Mouse (Mus musculus) gastrocnemius, postnatal 14 days (tissue): ENCODE results near the gene Gm10282. TPM values are rescaled to one million over a fixed set of nuclear protein-coding genes. Genes with fewer than 3 reads are reported as not detected.

Experiments used
- DNase-seq: peaks from one replicate; pipeline ENCODE4 v3.0.0; 2021; ENCODE audit warnings: mixed read lengths
- intact Hi-C: fragments of 180-260 bp; cut with DNase I; formaldehyde crosslinking; loops from one replicate; pipeline ENCODE4 v1.15.1; 2025; ENCODE audit warnings: low total_unique reads
- total RNA-seq, 2 experiments: library from RNA; stranded (reverse); gene quantifications; 2 replicates each; pipeline ENCODE4 v1.2.3; 2021

Gene Gm10282
- total RNA-seq, 2 experiments from 2014 or later: 5.1 to 7.5 TPM

GRCm38 (mm10) chr8:72324708-72325107 is 19.6 kb upstream of the Gm10282 start:
- no peak for DNase-seq
- intact Hi-C loops: no loop called here

GRCm38 (mm10) chr8:72324036-72324706 is 19.1 kb upstream of the Gm10282 start:
- no peak for DNase-seq
- intact Hi-C loops: no loop called here

- DNase-seq: no peak
- intact Hi-C loops: no loop called here
These were observed 18.2 kb upstream of the Gm10282 start for GRCm38 (mm10) chr8:72323131-72323725.

- intact Hi-C loops: no loop called here
- no peak for DNase-seq
These were observed 17.4 kb upstream of the Gm10282 start for GRCm38 (mm10) chr8:72322471-72322889.

- no peak for DNase-seq
- intact Hi-C loops: no loop called here
These were observed 16.8 kb upstream of the Gm10282 start for GRCm38 (mm10) chr8:72321635-72322441.

GRCm38 (mm10) chr8:72320803-72321583 is 15.9 kb upstream of the Gm10282 start:
- intact Hi-C loops: no loop called here
- DNase-seq: no peak

GRCm38 (mm10) chr8:72319921-72320802 is 15.1 kb upstream of the Gm10282 start:
- intact Hi-C loops: no loop called here
- no peak for DNase-seq

GRCm38 (mm10) chr8:72319397-72319796 is 14.3 kb upstream of the Gm10282 start:
- intact Hi-C loops: no loop called here
- DNase-seq: peak; percentile 41

GRCm38 (mm10) chr8:72318801-72319322 is 13.8 kb upstream of the Gm10282 start, which contains the start of gene Klf2:
Gene Klf2, plus strand, starts transcription at chr8:72319033.
- intact Hi-C loops: no loop called here

GRCm38 (mm10) chr8:72317741-72318301 is 12.8 kb upstream of the Gm10282 start:
- intact Hi-C loops: no loop called here
- no peak for DNase-seq

More at GRCm38 (mm10) chr8:72318801-72319322, 13.8 kb upstream of the Gm10282 start, which contains the start of gene Klf2:
- peak; percentile 99 for DNase-seq

- DNase-seq: no peak
- intact Hi-C loops: no loop called here
These were observed 11.1 kb upstream of the Gm10282 start for GRCm38 (mm10) chr8:72316053-72316695.

- DNase-seq: no peak
- intact Hi-C loops: no loop called here
These were observed 8.0 kb upstream of the Gm10282 start for GRCm38 (mm10) chr8:72312926-72313518.

- DNase-seq: peak; percentile 42
- intact Hi-C loops: no loop called here
These were observed 5.9 kb upstream of the Gm10282 start for GRCm38 (mm10) chr8:72310849-72311506.

GRCm38 (mm10) chr8:72308276-72308675 is 3.2 kb upstream of the Gm10282 start:
- DNase-seq: peak; percentile 44
- intact Hi-C loops: no loop called here

GRCm38 (mm10) chr8:72306913-72307312 is 1.9 kb upstream of the Gm10282 start:
- no peak for DNase-seq
- intact Hi-C loops: no loop called here

- peak; percentile 76 for DNase-seq
- intact Hi-C loops: no loop called here
These were observed 1.4 kb downstream of the Gm10282 start for GRCm38 (mm10) chr8:72303633-72304032.
